Comparison of ENCODE assay signal across 8 mouse cellular contexts in the genomic region with DNA sequence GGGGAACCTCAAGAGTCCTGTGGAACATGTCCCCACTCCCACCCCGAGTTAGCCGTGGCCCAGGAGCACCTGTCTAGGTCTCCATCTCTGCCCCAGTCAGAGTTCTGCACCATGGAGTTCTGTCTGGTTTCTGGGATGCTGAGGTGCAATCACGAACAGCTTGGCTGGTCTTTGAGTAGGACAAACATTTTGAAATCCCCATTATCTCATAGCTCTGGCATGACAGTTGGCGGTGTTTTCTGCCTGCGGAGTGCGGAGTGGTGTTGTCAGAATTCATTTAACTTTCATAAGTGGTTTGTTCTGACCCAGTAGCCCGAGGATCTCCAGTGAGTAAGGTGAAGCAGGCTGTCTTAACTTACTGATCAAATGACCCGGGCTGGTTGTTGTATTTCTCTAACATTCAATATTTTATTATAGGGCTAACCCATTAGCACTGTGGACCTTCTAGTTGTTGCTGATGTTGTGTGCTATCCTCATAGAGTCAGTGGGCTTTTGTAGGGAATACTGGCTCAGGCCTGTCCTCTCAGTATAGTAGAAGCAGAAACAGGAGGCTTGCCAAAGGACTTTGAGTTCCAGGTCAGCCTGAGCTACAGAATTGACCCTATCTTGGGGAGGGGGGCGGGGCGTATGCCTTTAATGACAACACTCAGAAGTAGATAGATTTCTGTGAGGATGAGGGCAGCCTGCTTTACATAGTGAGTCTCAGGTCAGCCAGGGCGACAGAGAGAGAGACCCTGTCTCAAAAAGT.
A peak's percentile ranks its signal among the peaks of the same experiment; 100 is the strongest.
DNase-seq lines count a peak whose midpoint lies in the region.

No protein-coding gene starts in this region.

- DNase-seq in adrenal gland, adult 2 months: peak; percentile 66
- DNase-seq in adrenal gland, postnatal 4 days (ENCODE audit: low spot score in 2 of 2): no peak
- DNase-seq in urinary bladder, postnatal 14 days (ENCODE audit: low spot score): peak; percentile 45
- DNase-seq in urinary bladder, adult 2 months (ENCODE audit: low spot score): no peak
- peak; percentile 71 to 77 for DNase-seq in lung, adult 18-20 months
- DNase-seq in ovary, adult 18-20 months (ENCODE audit: low spot score): no peak
- no peak for DNase-seq in spleen, postnatal 4 days (ENCODE audit: low spot score in 2 of 2)
- no peak for DNase-seq in layer of hippocampus, postnatal 25 days (ENCODE audit: extremely low spot score in 1 of 2, low spot score in 1 of 2)

Comparison
In these comparisons a context has a peak if more than half of its experiments do, and no peak if none do; other contexts are left out.
1. DNase-seq: peak in adrenal gland, adult 2 months (single experiment), urinary bladder, postnatal 14 days (single experiment) and lung, adult 18-20 months (2 of 2); none in adrenal gland, postnatal 4 days (0 of 2), urinary bladder, adult 2 months (single experiment), ovary, adult 18-20 months (single experiment), spleen, postnatal 4 days (0 of 2) and layer of hippocampus, postnatal 25 days (0 of 2).